Mouse (Mus musculus) forebrain, embryonic 10.5 days (tissue): ENCODE results near the gene Dcbld1. TPM values are rescaled to one million over a fixed set of nuclear protein-coding genes. Genes with fewer than 3 reads are reported as not detected.

Source experiments
- DNase-seq: peaks from one replicate; pipeline ENCODE4 v3.0.0-alpha.2; 2017; ENCODE audit warnings: low spot score; ENCODE audit errors: extremely low spot score
- H3K27ac ChIP-seq: fragments of 300-500 bp; sonication (generic); 2 replicates; pipeline ENCODE4 v1.5.1; 2016; ENCODE audit warnings: mild to moderate bottlenecking
- H3K27me3 ChIP-seq: fragments of 300-500 bp; sonication (generic); 2 replicates; pipeline ENCODE4 v1.6.1; 2016; ENCODE audit warnings: mild to moderate bottlenecking; ENCODE audit not compliant: poor library complexity, severe bottlenecking
- H3K36me3 ChIP-seq: fragments of 300-500 bp; sonication (generic); replicated peaks from 2 replicates; pipeline ENCODE4 v1.6.1; 2016; ENCODE audit warnings: mild to moderate bottlenecking, moderate library complexity
- H3K4me1 ChIP-seq: fragments of 300-500 bp; sonication (generic); 2 replicates; pipeline ENCODE4 v1.6.1; 2016
- H3K4me3 ChIP-seq: fragments of 300-500 bp; sonication (generic); 2 replicates; pipeline ENCODE4 v1.5.1; 2016; ENCODE audit warnings: mild to moderate bottlenecking, moderate library complexity
- H3K9me3 ChIP-seq: fragments of 300-500 bp; sonication (generic); 2 replicates; pipeline ENCODE4 v1.6.1; 2016; ENCODE audit warnings: mild to moderate bottlenecking, moderate library complexity
- WGBS: fragments of 180-500 bp; shearing (Covaris S2); methylation state at CpG from one replicate; pipeline ENCODE4 v1.1.7; 2016; 5-methylcytosine and 5-hydroxymethylcytosine counted together
- polyA plus RNA-seq: library from polyadenylated mRNA; unstranded; fragments of >200 nt; fragmentation: Nextera tagmentation; extraction: Ambion mirVana; gene quantifications from 2 replicates; pipeline ENCODE4 v1.2.1, GENCODE M21; 2016

The Dcbld1 gene
- polyA plus RNA-seq, 1 experiment from 2014 or later: 26.8 TPM

- Histone ChIP-seq H3K36me3 (peaks cover 15% of the 10 kb centered on the region), H3K27me3 (no peaks in the 10 kb centered on the region), H3K27ac (no peak within 1 kb of the TSS), H3K4me3 (no peak within 1 kb of the TSS), H3K4me1 (no peaks in the 10 kb centered on the region), H3K9me3 (no peaks in the 10 kb centered on the region)
- no peak for DNase-seq
- 94% methylated on average over 2 of the region's 2 CpGs for WGBS
Measured at GRCm38 (mm10) chr10:52358467-52358866, 125.0 kb downstream of the Dcbld1 start, which contains the start of gene Gm26741. Gene Gm26741, plus strand, starts transcription at chr10:52358767.

- H3K9me3 ChIP-seq: no peaks in the 10 kb centered on the region
- no peak for DNase-seq
- H3K27ac ChIP-seq: no peak overlapping the region
- no peak overlapping the region for H3K4me3 ChIP-seq
- H3K4me1 ChIP-seq: no peaks in the 10 kb centered on the region
- WGBS: 98% methylated on average over 4 of the region's 4 CpGs
- H3K27me3 ChIP-seq: no peaks in the 10 kb centered on the region
- H3K36me3 ChIP-seq: peaks cover 8% of the 10 kb centered on the region; the same call in 1 of the 2 replicates
Measured at GRCm38 (mm10) chr10:52360241-52360735, 126.9 kb downstream of the Dcbld1 start.

GRCm38 (mm10) chr10:52360862-52361609 is 127.6 kb downstream of the Dcbld1 start:
- no peaks in the 10 kb centered on the region for H3K9me3 ChIP-seq
- no peaks in the 10 kb centered on the region for H3K27me3 ChIP-seq
- peaks cover 3% of the 10 kb centered on the region; the same call in 1 of the 2 replicates for H3K36me3 ChIP-seq
- H3K27ac ChIP-seq: no peak overlapping the region
- DNase-seq: no peak
- H3K4me3 ChIP-seq: no peak overlapping the region
- H3K4me1 ChIP-seq: no peaks in the 10 kb centered on the region
- 91% methylated on average over 9 of the region's 9 CpGs for WGBS

GRCm38 (mm10) chr10:52368376-52368775 is 135.0 kb downstream of the Dcbld1 start:
- 94% methylated on average over 4 of the region's 4 CpGs for WGBS
- no peaks in the 10 kb centered on the region for H3K4me1 ChIP-seq
- no peaks in the 10 kb centered on the region for H3K9me3 ChIP-seq
- H3K36me3 ChIP-seq: no peaks in the 10 kb centered on the region
- no peaks in the 10 kb centered on the region for H3K27me3 ChIP-seq
- DNase-seq: no peak
- H3K4me3 ChIP-seq: no peak overlapping the region
- no peak overlapping the region for H3K27ac ChIP-seq

Other genes with a start within 250 kb of the Dcbld1 start
- 0.68 and 1.6 TPM in 2 replicates for gene Vgll2, start 211.1 kb upstream of the Dcbld1 start, polyA plus RNA-seq
- not detected in 2 replicates for gene Ros1, start 38.4 kb upstream of the Dcbld1 start, polyA plus RNA-seq
- gene Gm26741, start 125.1 kb downstream of the Dcbld1 start, polyA plus RNA-seq: not detected in 2 replicates
- 15.8 and 16.0 TPM in 2 replicates for gene Gopc, start 148.5 kb downstream of the Dcbld1 start, polyA plus RNA-seq
- not detected in 2 replicates for gene Nepn, start 155.4 kb downstream of the Dcbld1 start, polyA plus RNA-seq
- gene Nus1, start 183.9 kb downstream of the Dcbld1 start, polyA plus RNA-seq: 12.1 and 12.5 TPM in 2 replicates